Mouse (Mus musculus): Measurements from ENCODE around the gene Rpa1.

DNA sequence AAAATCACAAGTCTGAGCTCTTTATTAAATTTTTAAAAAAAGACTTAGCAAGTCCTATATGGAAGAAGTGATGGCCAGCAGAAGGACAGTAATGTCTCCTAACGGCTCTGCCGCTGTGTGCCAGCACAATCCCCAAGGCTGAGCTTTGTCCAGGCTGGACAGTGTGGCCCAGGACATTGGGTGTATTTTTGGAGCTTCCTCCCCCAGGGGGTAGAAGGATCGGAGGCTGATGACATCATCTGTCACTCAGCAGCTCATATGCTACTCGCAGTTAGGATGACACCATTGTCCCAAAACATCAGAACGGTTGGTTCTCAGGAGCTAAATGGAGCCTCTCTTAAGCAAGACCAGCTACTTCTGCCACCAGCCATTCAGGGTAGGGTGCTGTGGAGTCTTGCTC, 79.6 kb downstream of the Rpa1 start:
- TF ChIP-seq CTCF (IDR thresholded peaks at IDR 0.05) (no peak), EP300 (IDR thresholded peaks at IDR 0.05) (no peak)
